Mouse (Mus musculus): ENCODE measurements around the gene Hoxc9.

DNA sequence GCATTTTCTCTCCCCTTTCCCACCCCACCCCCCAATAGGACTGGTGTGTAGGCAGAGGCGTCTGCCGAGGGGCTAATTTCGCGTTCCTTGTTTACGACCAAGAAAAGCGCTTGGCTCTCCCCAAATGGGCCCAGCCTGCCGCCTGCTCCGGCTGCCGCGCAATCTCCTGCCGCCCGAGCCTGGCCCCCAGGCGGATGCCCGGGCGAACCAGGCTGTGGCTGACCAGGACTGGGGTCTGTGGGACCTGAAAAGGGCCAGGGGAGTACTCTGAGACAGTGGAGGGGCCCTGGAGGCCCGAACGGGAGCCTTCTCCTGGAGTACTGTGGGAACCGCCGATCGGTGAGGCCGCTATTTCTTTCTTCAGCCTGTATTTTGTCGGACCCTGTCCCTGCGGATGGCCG, 24.3 kb downstream of the Hoxc9 start:
- TF ChIP-seq POLR2A (IDR thresholded peaks at IDR 0.05; ENCODE audit: low read depth, low read length) (no peak), CTCF (IDR thresholded peaks at IDR 0.05; ENCODE audit: extremely low read depth, insufficient read length, insufficient replicate concordance, low read depth, low read length) (no peak)

Data from small intestine, adult 2 months (tissue).